Mouse (Mus musculus): Measurements from ENCODE around the gene Apol6. TPM values are rescaled to one million over a fixed set of nuclear protein-coding genes. Genes with fewer than 3 reads are reported as not detected.
A peak's percentile ranks its signal among the peaks of the same experiment; 100 is the strongest.

Gene Apol6
- polyA plus RNA-seq, 1 experiment from 2014 or later, result 0.06 TPM

GRCm38 (mm10) chr15:77019533-77019932 lies 25.0 kb upstream of the Apol6 start:
- H3K4me2 ChIP-seq, result no peak overlapping the region
- H3K4me3 ChIP-seq, result no peak overlapping the region
- no peaks in the 10 kb centered on the region for H3K27me3 ChIP-seq (replicated peaks)
- no peaks in the 10 kb centered on the region for H3K9me3 ChIP-seq
- ATAC-seq (replicated peaks), result no peak
- no peaks in the 10 kb centered on the region for H3K36me3 ChIP-seq (replicated peaks)
- no peak overlapping the region for H3K27ac ChIP-seq
- WGBS, result 90% methylated on average over 7 of the region's 7 CpGs
- H3K4me1 ChIP-seq, result peaks cover 5% of the 10 kb centered on the region; the same call in 1 of the 2 replicates
- no peak overlapping the region for H3K9ac ChIP-seq

GRCm38 (mm10) chr15:77020136-77020535 lies 24.4 kb upstream of the Apol6 start:
- no peaks in the 10 kb centered on the region for H3K27me3 ChIP-seq (replicated peaks)
- WGBS, result 86% methylated on average over 4 of the region's 4 CpGs
- no peak overlapping the region for H3K27ac ChIP-seq

GRCm38 (mm10) chr15:77021056-77021455 lies 23.5 kb upstream of the Apol6 start:
- no peak overlapping the region for H3K4me3 ChIP-seq
- H3K27me3 ChIP-seq (replicated peaks), result no peaks in the 10 kb centered on the region
- no peak overlapping the region for H3K4me2 ChIP-seq
- H3K27ac ChIP-seq, result no peak overlapping the region
- H3K36me3 ChIP-seq (replicated peaks), result no peaks in the 10 kb centered on the region
- H3K4me1 ChIP-seq, result peaks cover 7% of the 10 kb centered on the region
- no peak for ATAC-seq (replicated peaks)
- 90% methylated on average over 3 of the region's 3 CpGs for WGBS
- H3K9me3 ChIP-seq, result no peaks in the 10 kb centered on the region
- H3K9ac ChIP-seq, result no peak overlapping the region

More at GRCm38 (mm10) chr15:77020136-77020535, 24.4 kb upstream of the Apol6 start:
- Histone ChIP-seq H3K9me3 (no peaks in the 10 kb centered on the region), H3K4me3 (no peak overlapping the region), H3K4me2 (no peak overlapping the region), H3K9ac (no peak overlapping the region), H3K4me1 (no peaks in the 10 kb centered on the region), H3K36me3 (replicated peaks) (no peaks in the 10 kb centered on the region)
- no peak for ATAC-seq (replicated peaks)

GRCm38 (mm10) chr15:77021851-77022250 lies 22.7 kb upstream of the Apol6 start:
- H3K4me3 ChIP-seq, result no peak overlapping the region
- no peak overlapping the region for H3K9ac ChIP-seq
- peaks cover 12% of the 10 kb centered on the region for H3K4me1 ChIP-seq
- no peaks in the 10 kb centered on the region for H3K9me3 ChIP-seq
- no peak overlapping the region for H3K27ac ChIP-seq
- no peaks in the 10 kb centered on the region for H3K36me3 ChIP-seq (replicated peaks)
- no peaks in the 10 kb centered on the region for H3K27me3 ChIP-seq (replicated peaks)
- WGBS, result 88% methylated on average over 4 of the region's 4 CpGs
- ATAC-seq (replicated peaks), result no peak
- no peak overlapping the region for H3K4me2 ChIP-seq

GRCm38 (mm10) chr15:77022401-77022957 lies 22.1 kb upstream of the Apol6 start:
- H3K27me3 ChIP-seq (replicated peaks), result no peaks in the 10 kb centered on the region
- H3K4me1 ChIP-seq, result peaks cover 12% of the 10 kb centered on the region
- no peak for ATAC-seq (replicated peaks)
- no peak overlapping the region for H3K4me3 ChIP-seq
- H3K9me3 ChIP-seq, result no peaks in the 10 kb centered on the region
- H3K9ac ChIP-seq, result no peak overlapping the region
- H3K36me3 ChIP-seq (replicated peaks), result no peaks in the 10 kb centered on the region
- H3K4me2 ChIP-seq, result no peak overlapping the region
- WGBS, result 79% methylated on average over 5 of the region's 5 CpGs
- H3K27ac ChIP-seq, result no peak overlapping the region

- Histone ChIP-seq H3K9ac (no peak overlapping the region), H3K4me1 (peaks cover 12% of the 10 kb centered on the region), H3K36me3 (replicated peaks) (no peaks in the 10 kb centered on the region), H3K27ac (0 out of 2 replicates have a peak overlapping the region, but pooled peaks have one; percentile 27), H3K27me3 (replicated peaks) (no peaks in the 10 kb centered on the region), H3K4me2 (no peak overlapping the region), H3K9me3 (no peaks in the 10 kb centered on the region), H3K4me3 (no peak overlapping the region)
- ATAC-seq (replicated peaks), result peak; percentile 57; the same call in 1 of the 2 replicates
- WGBS, result 47% methylated on average over 5 of the region's 5 CpGs
Observed at GRCm38 (mm10) chr15:77025884-77026583, 18.5 kb upstream of the Apol6 start.

GRCm38 (mm10) chr15:77027117-77027516 lies 17.4 kb upstream of the Apol6 start:
- Histone ChIP-seq H3K9me3 (no peaks in the 10 kb centered on the region), H3K4me1 (peaks cover 12% of the 10 kb centered on the region), H3K27me3 (replicated peaks) (no peaks in the 10 kb centered on the region), H3K36me3 (replicated peaks) (no peaks in the 10 kb centered on the region), H3K27ac (no peak overlapping the region), H3K4me2 (no peak overlapping the region), H3K9ac (no peak overlapping the region), H3K4me3 (no peak overlapping the region)
- 81% methylated on average over 3 of the region's 3 CpGs for WGBS
- ATAC-seq (replicated peaks), result no peak

- Histone ChIP-seq H3K9ac (no peak overlapping the region), H3K4me1 (peaks cover 12% of the 10 kb centered on the region), H3K36me3 (replicated peaks) (no peaks in the 10 kb centered on the region), H3K27ac (no peak overlapping the region), H3K9me3 (no peaks in the 10 kb centered on the region), H3K4me2 (no peak overlapping the region), H3K27me3 (replicated peaks) (no peaks in the 10 kb centered on the region), H3K4me3 (no peak overlapping the region)
- 78% methylated on average over 6 of the region's 6 CpGs for WGBS
- ATAC-seq (replicated peaks), result no peak
Observed at GRCm38 (mm10) chr15:77027675-77028074, 16.9 kb upstream of the Apol6 start.

- H3K4me3 ChIP-seq, result no peak overlapping the region
- no peak overlapping the region for H3K4me2 ChIP-seq
- H3K27ac ChIP-seq, result no peak overlapping the region
- no peaks in the 10 kb centered on the region for H3K9me3 ChIP-seq
- H3K36me3 ChIP-seq (replicated peaks), result no peaks in the 10 kb centered on the region
- no peaks in the 10 kb centered on the region for H3K27me3 ChIP-seq (replicated peaks)
- peaks cover 12% of the 10 kb centered on the region for H3K4me1 ChIP-seq
- H3K9ac ChIP-seq, result no peak overlapping the region
- peak; percentile 62 for ATAC-seq (replicated peaks)
- 30% methylated on average over 7 of the region's 7 CpGs for WGBS
Observed at GRCm38 (mm10) chr15:77029331-77029991, 15.1 kb upstream of the Apol6 start.

GRCm38 (mm10) chr15:77031271-77031670 lies 13.3 kb upstream of the Apol6 start:
- H3K27ac ChIP-seq, result no peak overlapping the region

GRCm38 (mm10) chr15:77034526-77034925 lies 10.0 kb upstream of the Apol6 start:
- Histone ChIP-seq H3K27me3 (replicated peaks) (no peaks in the 10 kb centered on the region), H3K4me2 (no peak overlapping the region), H3K9me3 (no peaks in the 10 kb centered on the region), H3K27ac (no peak overlapping the region), H3K4me1 (peaks cover 14% of the 10 kb centered on the region), H3K4me3 (no peak overlapping the region), H3K36me3 (replicated peaks) (no peaks in the 10 kb centered on the region), H3K9ac (no peak overlapping the region)
- WGBS, result 72% methylated on average over 6 of the region's 6 CpGs
- no peak for ATAC-seq (replicated peaks)

More at GRCm38 (mm10) chr15:77031271-77031670, 13.3 kb upstream of the Apol6 start:
- Histone ChIP-seq H3K4me2 (no peak overlapping the region), H3K9me3 (no peaks in the 10 kb centered on the region), H3K4me3 (no peak overlapping the region), H3K36me3 (replicated peaks) (no peaks in the 10 kb centered on the region), H3K4me1 (peaks cover 2% of the 10 kb centered on the region; the same call in 1 of the 2 replicates), H3K9ac (no peak overlapping the region), H3K27me3 (replicated peaks) (no peaks in the 10 kb centered on the region)
- 55% methylated on average over 3 of the region's 3 CpGs for WGBS
- ATAC-seq (replicated peaks), result no peak

- H3K9me3 ChIP-seq, result no peaks in the 10 kb centered on the region
- no peak overlapping the region for H3K27ac ChIP-seq
- H3K4me2 ChIP-seq, result no peak overlapping the region
- WGBS, result 92% methylated on average over 3 of the region's 3 CpGs
- ATAC-seq (replicated peaks), result no peak
- no peak overlapping the region for H3K9ac ChIP-seq
- H3K4me1 ChIP-seq, result peaks cover 14% of the 10 kb centered on the region
- no peak overlapping the region for H3K4me3 ChIP-seq
- H3K27me3 ChIP-seq (replicated peaks), result no peaks in the 10 kb centered on the region
- no peaks in the 10 kb centered on the region for H3K36me3 ChIP-seq (replicated peaks)
Observed at GRCm38 (mm10) chr15:77035643-77036042, 8.9 kb upstream of the Apol6 start.

Data from midbrain, embryonic 15.5 days (tissue).